Mouse (Mus musculus) olfactory bulb, adult 2 months (tissue): ENCODE measurements around the gene Lmtk3. TPM values are rescaled to one million over a fixed set of nuclear protein-coding genes. Genes with fewer than 3 reads are reported as not detected.

Experiments
- H3K27ac ChIP-seq: fragments of 200-500 bp; 2 replicates; pipeline ENCODE4 v1.5.1; 2012; ENCODE audit warnings: low read depth, low read length; ENCODE audit not compliant: insufficient read depth
- H3K4me1 ChIP-seq: fragments of 200-500 bp; 2 replicates; pipeline ENCODE4 v1.6.1; 2012; ENCODE audit warnings: low read length; ENCODE audit not compliant: control insufficient read depth, insufficient read depth
- H3K4me3 ChIP-seq: fragments of 200-500 bp; 2 replicates; pipeline ENCODE4 v1.5.1; 2012; ENCODE audit warnings: mild to moderate bottlenecking, low read depth, low read length, moderate library complexity; ENCODE audit not compliant: insufficient read depth
- CTCF ChIP-seq: fragments of 200-500 bp; IDR thresholded peaks from 2 replicates; pipeline ENCODE4 v1.5.1; 2012; ENCODE audit warnings: low read depth, mild to moderate bottlenecking, low read length, moderate library complexity; ENCODE audit not compliant: insufficient read depth
- POLR2A ChIP-seq: fragments of 200-500 bp; IDR thresholded peaks from 2 replicates; pipeline ENCODE4 v1.6.1; 2012; ENCODE audit warnings: mild to moderate bottlenecking, low read depth, low read length, moderate library complexity; ENCODE audit not compliant: insufficient read depth
- WGBS: fragments of 180-500 bp; shearing (Covaris S2); methylation state at CpG from one replicate; pipeline ENCODE4 v1.1.7; 2018; 5-methylcytosine and 5-hydroxymethylcytosine counted together
- polyA plus RNA-seq: library from polyadenylated mRNA; stranded (reverse); fragments of >200 nt; gene quantifications from 2 replicates; pipeline ENCODE4 v1.2.4, GENCODE M21; 2012; ENCODE audit warnings: low replicate concordance; ENCODE audit not compliant: missing spikeins, insufficient read depth, insufficient read length

The Lmtk3 gene
- polyA plus RNA-seq, 1 experiment, result not detected

GRCm38 (mm10) chr7:45770427-45771082, 13.0 kb upstream of the Lmtk3 start:
- Histone ChIP-seq H3K4me3 (no peak overlapping the region), H3K4me1 (no peaks in the 10 kb centered on the region), H3K27ac (no peak overlapping the region)
- TF ChIP-seq POLR2A, result no peak
- no peak for TF ChIP-seq CTCF
- 74% methylated on average over 8 of the region's 8 CpGs for WGBS

- Histone ChIP-seq H3K27ac (no peak overlapping the region), H3K4me3 (no peak overlapping the region), H3K4me1 (no peaks in the 10 kb centered on the region)
- TF ChIP-seq CTCF, result no peak
- no peak for TF ChIP-seq POLR2A
- WGBS, result 71% methylated on average over 4 of the region's 4 CpGs
Observed at GRCm38 (mm10) chr7:45771101-45771500, 12.4 kb upstream of the Lmtk3 start.

GRCm38 (mm10) chr7:45775237-45775636, 8.3 kb upstream of the Lmtk3 start:
- H3K27ac ChIP-seq, result no peak overlapping the region
- WGBS, result 84% methylated on average over 7 of the region's 7 CpGs
- H3K4me1 ChIP-seq, result peaks cover 6% of the 10 kb centered on the region
- TF ChIP-seq POLR2A (no peak), CTCF (no peak)
- no peak overlapping the region for H3K4me3 ChIP-seq

- no peak for TF ChIP-seq CTCF
- no peak for TF ChIP-seq POLR2A
- WGBS, result 12% methylated on average over 22 of the region's 22 CpGs
- peaks cover 11% of the 10 kb centered on the region for H3K4me1 ChIP-seq
- H3K4me3 ChIP-seq, result no peak overlapping the region
- H3K27ac ChIP-seq, result no peak overlapping the region
Observed at GRCm38 (mm10) chr7:45779081-45779641, 4.4 kb upstream of the Lmtk3 start.

GRCm38 (mm10) chr7:45782271-45782670, 1.3 kb upstream of the Lmtk3 start:
- no peak for TF ChIP-seq CTCF
- no peak for TF ChIP-seq POLR2A
- Histone ChIP-seq H3K27ac (no peak overlapping the region), H3K4me3 (no peak overlapping the region), H3K4me1 (peaks cover 23% of the 10 kb centered on the region)
- WGBS, result 59% methylated on average over 4 of the region's 4 CpGs

- WGBS, result 8% methylated on average over 20 of the region's 20 CpGs
- TF ChIP-seq CTCF, result no peak
- TF ChIP-seq POLR2A, result peak; percentile 27; the same call in 1 of the 2 replicates
- peaks cover 28% of the 10 kb centered on the region for H3K4me1 ChIP-seq
- H3K27ac ChIP-seq, result peak within 1 kb of the TSS; percentile 74
- peak within 1 kb of the TSS; percentile 95 for H3K4me3 ChIP-seq
Observed at GRCm38 (mm10) chr7:45784524-45785372, 1.2 kb downstream of the Lmtk3 start, which contains the start of gene Sult2b1. TSS of gene Sult2b1 (minus strand) at chr7:45784669.

- TF ChIP-seq POLR2A (no peak; the same call in 1 of the 2 replicates), CTCF (no peak)
- Histone ChIP-seq H3K27ac (0 out of 2 replicates have a peak overlapping the region, but pooled peaks have one; percentile 4), H3K4me1 (peaks cover 28% of the 10 kb centered on the region), H3K4me3 (peak overlapping the region; percentile 95)
- 1% methylated on average over 40 of the region's 42 CpGs for WGBS
Observed at GRCm38 (mm10) chr7:45785388-45786135, 2.0 kb downstream of the Lmtk3 start.

GRCm38 (mm10) chr7:45786136-45786578, 2.6 kb downstream of the Lmtk3 start:
- TF ChIP-seq POLR2A, result no peak
- TF ChIP-seq CTCF, result no peak
- Histone ChIP-seq H3K4me1 (peaks cover 28% of the 10 kb centered on the region), H3K4me3 (peak overlapping the region; percentile 95), H3K27ac (no peak overlapping the region)
- WGBS, result 1% methylated on average over 14 of the region's 14 CpGs
